Mouse (Mus musculus) adrenal gland (tissue): ENCODE data around the gene Krt23.

ENCODE experiments used
- intact Hi-C: fragments of 180-260 bp; cut with DNase I; formaldehyde crosslinking; loops from one replicate; pipeline ENCODE4 v1.15.1; 2025

The Krt23 gene

DNA sequence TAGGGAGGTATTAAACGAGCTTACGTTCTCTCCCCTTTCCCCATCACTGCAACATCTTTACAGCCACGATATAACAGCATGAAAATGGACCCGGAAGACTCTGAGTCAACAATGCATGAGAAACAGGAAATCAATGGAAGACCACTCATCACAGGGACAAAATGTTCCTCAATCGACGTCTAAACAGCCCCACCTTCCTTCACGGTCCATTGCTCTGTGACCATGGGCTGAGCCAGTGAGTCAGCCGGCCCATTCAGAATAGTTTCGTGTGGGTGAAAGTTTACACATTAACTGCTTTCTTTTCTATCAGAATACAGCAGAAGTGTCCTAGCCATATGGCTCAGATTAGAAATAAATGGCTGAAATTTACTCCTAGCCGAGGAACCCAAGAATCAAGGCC lies 38.2 kb downstream of the Krt23 start:
- intact Hi-C loops, result no loop called here

DNA sequence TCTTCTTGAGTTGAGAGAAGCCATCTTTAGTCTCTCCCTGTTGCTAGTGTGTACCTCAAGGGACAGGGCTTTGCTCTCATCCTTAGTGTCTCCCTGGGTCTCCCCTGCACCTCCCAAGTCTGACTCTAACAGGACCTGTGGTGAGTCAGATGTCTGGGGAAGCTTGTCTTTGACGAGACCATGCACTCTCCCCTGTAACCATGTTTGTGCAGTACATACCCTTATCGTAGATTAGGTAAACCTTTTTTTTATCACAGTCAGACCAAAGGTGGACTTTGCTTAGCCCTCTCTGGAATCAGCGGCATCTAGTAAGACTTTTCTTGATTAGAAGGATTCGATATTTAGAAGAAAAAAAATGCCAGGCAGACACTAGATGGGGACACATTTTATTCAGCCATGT lies 38.9 kb downstream of the Krt23 start:
- intact Hi-C loops, result no loop called here

- intact Hi-C loops, result no loop called here
Observed at GRCm38 (mm10) chr11:99448769-99449168, 44.2 kb downstream of the Krt23 start.

- intact Hi-C loops, result no loop called here
Observed at GRCm38 (mm10) chr11:99441220-99441619, 51.7 kb downstream of the Krt23 start.

GRCm38 (mm10) chr11:99439465-99439864 lies 53.5 kb downstream of the Krt23 start:
- intact Hi-C loops, result no loop called here

DNA sequence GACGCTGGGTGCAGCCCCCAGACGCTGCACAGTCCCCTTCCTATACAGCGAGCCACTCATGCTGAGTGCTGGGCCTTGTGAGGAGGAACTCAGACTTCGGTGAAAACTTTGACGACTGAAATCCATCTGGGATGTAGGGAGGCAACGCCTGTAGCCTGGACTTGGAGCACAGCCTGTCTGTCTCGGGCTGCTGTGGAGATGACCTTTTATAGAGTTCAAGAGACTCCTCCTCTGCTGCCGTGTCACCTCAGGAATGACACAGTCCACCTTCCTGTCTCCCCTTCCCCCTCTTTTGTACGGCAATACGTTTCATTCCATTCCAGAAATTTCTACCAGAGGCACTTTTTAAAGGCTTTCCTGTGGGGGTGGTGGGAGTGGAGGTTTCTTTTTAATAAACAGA lies 55.0 kb downstream of the Krt23 start, which contains the start of gene Krt20:
TSS of gene Krt20 (minus strand) at position 179 of the 400 bp plus-strand sequence.
- intact Hi-C loops, result no loop called here

DNA sequence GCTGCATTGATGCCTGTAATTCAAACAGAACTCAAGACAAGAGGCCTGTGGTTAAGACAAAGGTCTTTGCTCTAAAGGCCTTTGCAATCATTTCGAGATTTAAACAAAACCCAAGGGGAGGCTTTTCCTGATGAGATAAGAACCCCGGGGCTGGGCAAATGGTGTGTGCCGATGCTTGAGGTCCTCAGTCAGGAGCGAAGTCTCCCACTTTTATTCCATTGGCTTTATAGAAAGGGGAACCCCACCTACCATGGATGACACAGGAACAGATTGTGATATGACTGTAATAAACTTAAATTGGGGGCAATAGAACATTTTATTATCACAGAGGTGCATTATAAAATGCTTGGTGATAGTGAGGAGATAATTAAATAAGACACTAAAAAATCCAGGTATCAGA lies 56.3 kb downstream of the Krt23 start:
- intact Hi-C loops, result no loop called here

DNA sequence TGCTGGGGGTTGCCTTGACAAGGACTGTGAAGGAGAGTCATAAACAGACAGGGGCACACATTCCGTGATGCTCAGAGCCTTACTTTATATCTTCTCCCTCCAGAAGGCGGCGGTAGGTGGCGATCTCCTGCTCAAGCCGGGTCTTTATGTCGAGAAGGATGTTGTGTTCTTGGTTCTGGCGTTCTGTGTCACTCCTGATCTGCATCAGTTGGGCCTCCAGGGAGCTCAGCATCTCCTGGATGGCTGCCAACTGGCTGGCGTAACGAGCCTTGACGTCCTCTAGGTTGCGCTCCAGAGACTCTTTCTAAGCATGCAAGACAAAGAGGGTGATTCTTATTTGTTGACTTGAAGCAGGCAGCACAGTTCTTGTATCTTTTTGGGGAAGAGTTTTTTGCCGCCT lies 62.3 kb downstream of the Krt23 start:
- intact Hi-C loops, result no loop called here
